In the genomic region with DNA sequence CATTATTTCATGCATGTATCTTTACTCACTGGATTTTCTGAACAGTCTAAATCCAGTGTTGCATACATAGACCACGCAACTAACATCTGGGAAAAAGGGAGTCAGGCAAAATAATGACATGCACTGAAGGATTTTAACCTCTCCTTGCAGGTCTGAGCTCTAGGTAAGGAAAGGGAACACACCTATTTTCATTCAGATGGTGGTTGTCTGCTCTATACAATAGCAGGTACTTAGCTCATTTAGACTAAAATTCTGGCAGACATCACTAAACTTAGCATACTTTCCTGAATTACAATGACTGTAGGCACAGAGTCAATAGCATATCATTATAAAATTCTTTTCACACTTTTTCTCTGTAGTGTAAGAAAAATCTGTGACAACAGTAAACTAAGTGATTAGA, we compare ENCODE assay signal across 27 mouse cellular contexts.
"Had no signal": no experiment of that assay in that cellular context is flagged by ENCODE, and none has a peak within 500 bp of the region (broad histone marks: within the 10 kb centered on the region; RNA-seq: fewer than 3 reads in every experiment).

No protein-coding gene starts in this region.

- H3K9me3 ChIP-seq: embryonic facial prominence, embryonic 10.5 days; embryonic facial prominence, embryonic 12.5 days; embryonic facial prominence, embryonic 13.5 days; embryonic facial prominence, embryonic 15.5 days; forebrain, embryonic 10.5 days; forebrain, embryonic 12.5 days; forebrain, embryonic 13.5 days; forebrain, embryonic 15.5 days; heart, embryonic 10.5 days had no signal

- H3K36me3 ChIP-seq: embryonic facial prominence, embryonic 10.5 days; embryonic facial prominence, embryonic 12.5 days; embryonic facial prominence, embryonic 13.5 days; embryonic facial prominence, embryonic 15.5 days; forebrain, embryonic 10.5 days; forebrain, embryonic 12.5 days; forebrain, embryonic 15.5 days; heart, embryonic 10.5 days had no signal

- H3K27ac ChIP-seq: embryonic facial prominence, embryonic 10.5 days; embryonic facial prominence, embryonic 12.5 days; embryonic facial prominence, embryonic 13.5 days; embryonic facial prominence, embryonic 15.5 days; forebrain, embryonic 10.5 days; forebrain, embryonic 12.5 days; forebrain, embryonic 13.5 days; forebrain, embryonic 15.5 days; gastrocnemius, adult 2 months; heart, adult 2 months; heart, embryonic 10.5 days had no signal

- H3K27me3 ChIP-seq: embryonic facial prominence, embryonic 12.5 days; embryonic facial prominence, embryonic 13.5 days; embryonic facial prominence, embryonic 15.5 days; forebrain, embryonic 12.5 days; forebrain, embryonic 13.5 days; forebrain, embryonic 15.5 days had no signal

- H3K4me2 ChIP-seq: embryonic facial prominence, embryonic 12.5 days; embryonic facial prominence, embryonic 13.5 days; embryonic facial prominence, embryonic 15.5 days; forebrain, embryonic 12.5 days; forebrain, embryonic 13.5 days; forebrain, embryonic 15.5 days; heart, embryonic 11.5 days had no signal

- H3K9ac ChIP-seq: embryonic facial prominence, embryonic 12.5 days; embryonic facial prominence, embryonic 13.5 days; embryonic facial prominence, embryonic 15.5 days; forebrain, embryonic 12.5 days; forebrain, embryonic 13.5 days; forebrain, embryonic 15.5 days; forebrain, postnatal 0 days had no signal

- DNase-seq: cerebellum, postnatal 10 days; cerebellum, postnatal 14 days; cerebellum, postnatal 25 days; cerebellum, postnatal 36 days; embryo, embryonic 11 days; forebrain, postnatal 0 days; gastrocnemius, adult 2 months; gastrocnemius, postnatal 10 days; gastrocnemius, postnatal 14 days; gastrocnemius, postnatal 25 days; gastrocnemius, postnatal 36 days; heart, adult 11 months; heart, adult 18-20 months; heart, adult 2 months had no signal

- H3K4me3 ChIP-seq: embryonic facial prominence, embryonic 10.5 days; embryonic facial prominence, embryonic 12.5 days; embryonic facial prominence, embryonic 13.5 days; embryonic facial prominence, embryonic 15.5 days; erythroblast, embryonic 14.5 days; forebrain, embryonic 10.5 days; forebrain, embryonic 12.5 days; forebrain, embryonic 13.5 days; forebrain, embryonic 15.5 days; gastrocnemius, adult 2 months; heart, adult 2 months; heart, embryonic 10.5 days had no signal

- H3K4me1 ChIP-seq: embryonic facial prominence, embryonic 10.5 days; embryonic facial prominence, embryonic 12.5 days; embryonic facial prominence, embryonic 13.5 days; embryonic facial prominence, embryonic 15.5 days; forebrain, embryonic 10.5 days; forebrain, embryonic 12.5 days; forebrain, embryonic 13.5 days; forebrain, embryonic 15.5 days; heart, embryonic 10.5 days had no signal

- ATAC-seq: forebrain, embryonic 13.5 days; forebrain, embryonic 14.5 days; forebrain, embryonic 15.5 days; forebrain, embryonic 16.5 days; forebrain, postnatal 0 days had no signal
